Mouse (Mus musculus) neural tube, embryonic 14.5 days (tissue): ENCODE measurements around the gene Fnip1. TPM values are rescaled to one million over a fixed set of nuclear protein-coding genes. Genes with fewer than 3 reads are reported as not detected.
"Not testable (repeated sequence)": the region's sequence is repeated elsewhere in the genome, so short reads cannot be mapped to it uniquely, and the experiment has no call there.

Experiments used
- ATAC-seq: fragments of 200-750 bp; cut with Nextera tagmentation; 2 replicates; pipeline ENCODE4 v1.8.0; 2017; ENCODE audit warnings: low read depth, mild to moderate bottlenecking, moderate TSS enrichment, moderate library complexity
- H3K27ac ChIP-seq: fragments of 300-500 bp; sonication (generic); 2 replicates; pipeline ENCODE4 v1.5.1; 2014; ENCODE audit warnings: low read depth, mild to moderate bottlenecking, control low read depth, low read length, moderate library complexity, mixed read lengths
- H3K27me3 ChIP-seq: fragments of 300-500 bp; sonication (generic); 2 replicates; pipeline ENCODE4 v1.6.1; 2014; ENCODE audit warnings: low read length; ENCODE audit not compliant: control insufficient read depth, insufficient read depth
- H3K36me3 ChIP-seq: fragments of 300-500 bp; sonication (generic); 2 replicates; pipeline ENCODE4 v1.6.1; 2014; ENCODE audit warnings: low read length, mixed read lengths; ENCODE audit not compliant: control insufficient read depth, insufficient read depth
- H3K4me1 ChIP-seq: fragments of 300-500 bp; sonication (generic); 2 replicates; pipeline ENCODE4 v1.6.1; 2014; ENCODE audit warnings: low read length; ENCODE audit not compliant: control insufficient read depth, insufficient read depth
- H3K4me2 ChIP-seq: fragments of 300-500 bp; sonication (generic); 2 replicates; pipeline ENCODE4 v1.6.1; 2014; ENCODE audit warnings: mild to moderate bottlenecking, low read depth, low read length, control low read depth
- H3K4me3 ChIP-seq: fragments of 300-500 bp; sonication (generic); 2 replicates; pipeline ENCODE4 v1.5.1; 2014; ENCODE audit warnings: low read depth, low read length, control low read depth, mixed read lengths
- H3K9ac ChIP-seq: fragments of 300-500 bp; sonication (generic); replicated peaks from 2 replicates; pipeline ENCODE4 v1.6.1; 2014; ENCODE audit warnings: low read depth, mild to moderate bottlenecking, control low read depth, low read length, mixed read lengths
- H3K9me3 ChIP-seq: fragments of 300-500 bp; sonication (generic); 2 replicates; pipeline ENCODE4 v1.6.1; 2016; ENCODE audit warnings: low read length; ENCODE audit not compliant: control insufficient read depth
- WGBS: fragments of 180-500 bp; shearing (Covaris S2); extraction: QIAGEN DNeasy Blood & Tissue Kit; methylation state at CpG from one replicate; pipeline ENCODE4 v1.1.7; 2014; 5-methylcytosine and 5-hydroxymethylcytosine counted together
- polyA plus RNA-seq: library from polyadenylated mRNA; unstranded; fragments of >200 nt; fragmentation: Nextera tagmentation; extraction: Ambion mirVana; gene quantifications from 2 replicates; pipeline ENCODE4 v1.2.1, GENCODE M21; 2014

Gene Fnip1
- polyA plus RNA-seq, 1 experiment from 2014 or later, result 15.2 TPM

DNA sequence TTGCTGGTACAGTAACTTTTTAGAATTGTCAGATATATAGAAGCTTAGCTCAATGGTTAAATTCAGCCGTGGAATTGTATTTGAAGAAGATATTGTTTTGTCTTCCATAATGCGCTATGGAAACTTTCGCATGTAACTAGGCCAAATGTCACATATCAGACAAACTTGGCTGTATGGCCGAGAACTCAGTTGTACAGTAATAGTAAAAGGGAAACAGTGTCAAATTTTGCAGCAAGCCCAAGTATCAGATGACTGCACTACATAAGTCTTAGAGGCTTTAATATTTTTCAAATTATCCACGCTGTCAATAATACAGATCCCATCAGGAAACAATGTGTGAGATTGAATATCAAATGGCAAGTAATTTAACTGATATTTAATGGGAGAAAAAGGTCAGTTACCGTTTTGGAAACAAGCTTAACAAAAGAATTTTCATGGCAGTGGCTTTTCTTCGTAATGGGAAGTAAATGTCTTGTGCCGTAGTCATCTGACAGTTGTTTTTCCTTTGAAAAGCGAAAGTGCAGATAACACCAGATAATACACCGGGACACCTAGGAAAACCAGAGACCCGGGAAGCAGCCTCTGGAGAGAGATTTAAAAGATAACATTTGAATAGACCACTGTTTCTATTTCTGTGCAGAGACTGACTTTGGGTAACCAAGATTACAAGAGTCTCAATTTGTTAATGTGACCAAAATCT, 1.1 kb downstream of the Fnip1 start:
- H3K4me3 ChIP-seq, result peak overlapping the region; percentile 74
- peak overlapping the region; percentile 76 for H3K4me2 ChIP-seq
- 50% methylated on average over 11 of the region's 11 CpGs for WGBS
- no peak overlapping the region for H3K27ac ChIP-seq
- ATAC-seq, result no peak
- no peaks in the 10 kb centered on the region for H3K36me3 ChIP-seq
- H3K4me1 ChIP-seq, result peaks cover 15% of the 10 kb centered on the region
- H3K9me3 ChIP-seq, result no peaks in the 10 kb centered on the region
- H3K9ac ChIP-seq, result peak overlapping the region; percentile 72; the same call in 1 of the 2 replicates
- no peaks in the 10 kb centered on the region for H3K27me3 ChIP-seq

DNA sequence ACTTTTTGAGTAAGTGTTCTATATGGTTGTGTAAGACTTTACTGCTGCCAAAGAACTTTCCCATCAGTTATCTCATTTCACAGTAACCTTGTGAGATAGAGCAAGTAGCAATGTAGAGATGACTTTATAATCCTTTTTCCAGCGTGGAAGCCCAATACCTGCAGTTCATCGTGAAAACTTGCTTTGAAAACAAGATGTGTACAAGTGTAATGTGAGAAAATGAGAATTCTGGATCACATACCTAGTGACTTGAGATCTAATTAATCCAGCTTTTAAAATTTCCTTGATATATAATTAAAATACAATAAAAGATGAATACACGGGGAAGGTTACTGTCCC, 1.7 kb downstream of the Fnip1 start:
- H3K4me2 ChIP-seq, result peak overlapping the region; percentile 76
- H3K27me3 ChIP-seq, result no peaks in the 10 kb centered on the region
- no peak overlapping the region for H3K27ac ChIP-seq
- H3K4me3 ChIP-seq, result peak overlapping the region; percentile 74; the same call in 1 of the 2 replicates
- H3K9ac ChIP-seq, result no peak overlapping the region; the same call in 1 of the 2 replicates
- peaks cover 15% of the 10 kb centered on the region for H3K4me1 ChIP-seq
- no peaks in the 10 kb centered on the region for H3K9me3 ChIP-seq
- 64% methylated on average over 3 of the region's 3 CpGs for WGBS
- H3K36me3 ChIP-seq, result no peaks in the 10 kb centered on the region
- ATAC-seq, result no peak

DNA sequence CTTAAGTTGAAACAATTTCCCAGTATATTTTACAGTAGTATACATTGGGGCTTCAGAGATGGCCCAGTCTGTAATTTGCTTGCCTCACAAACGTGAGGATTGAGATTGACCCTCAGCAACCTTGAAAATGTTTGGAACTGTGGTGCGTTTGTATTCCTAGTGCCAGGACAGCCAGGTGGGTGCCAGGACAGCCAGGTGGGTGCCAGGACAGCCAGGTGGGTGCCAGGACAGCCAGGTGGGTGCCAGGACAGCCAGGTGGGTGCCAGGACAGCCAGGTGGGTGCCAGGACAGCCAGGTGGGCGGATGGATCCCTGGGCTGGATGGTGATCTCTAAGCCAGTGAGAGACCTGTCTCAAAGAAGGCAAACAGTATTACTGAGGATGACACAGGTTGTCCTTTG, 12.8 kb downstream of the Fnip1 start:
- H3K27me3 ChIP-seq, H3K4me1 ChIP-seq, H3K27ac ChIP-seq, H3K9me3 ChIP-seq, H3K36me3 ChIP-seq, H3K4me2 ChIP-seq, H3K9ac ChIP-seq, ATAC-seq, H3K4me3 ChIP-seq: not testable (repeated sequence)
- 86% methylated on average over 3 of the region's 3 CpGs for WGBS

DNA sequence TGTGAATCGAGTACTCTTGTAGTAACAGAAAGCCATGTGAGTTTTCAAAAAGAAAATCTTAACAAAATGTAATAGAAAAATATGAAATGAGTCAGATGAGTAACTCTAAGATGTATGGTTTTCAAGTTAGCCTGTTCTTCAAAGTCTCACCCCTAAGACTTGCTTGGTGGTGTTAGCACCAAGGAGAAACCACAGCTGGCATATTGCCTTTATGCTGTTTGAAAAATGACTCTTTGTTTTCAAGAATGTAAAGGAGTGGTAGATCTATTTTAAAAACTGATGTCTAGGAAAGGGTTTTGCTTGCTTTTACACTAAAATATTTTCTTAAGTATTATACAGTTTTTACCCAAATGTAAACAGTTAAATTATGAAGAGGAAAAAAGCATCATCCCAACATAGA, 16.5 kb downstream of the Fnip1 start:
- ATAC-seq, result no peak
- Histone ChIP-seq H3K9ac (no peak overlapping the region), H3K9me3 (no peaks in the 10 kb centered on the region), H3K4me3 (no peak overlapping the region), H3K36me3 (no peaks in the 10 kb centered on the region), H3K4me1 (no peaks in the 10 kb centered on the region), H3K27ac (no peak overlapping the region), H3K27me3 (no peaks in the 10 kb centered on the region), H3K4me2 (no peak overlapping the region)
- WGBS, result 90% methylated on average over 1 of the region's 1 CpGs

DNA sequence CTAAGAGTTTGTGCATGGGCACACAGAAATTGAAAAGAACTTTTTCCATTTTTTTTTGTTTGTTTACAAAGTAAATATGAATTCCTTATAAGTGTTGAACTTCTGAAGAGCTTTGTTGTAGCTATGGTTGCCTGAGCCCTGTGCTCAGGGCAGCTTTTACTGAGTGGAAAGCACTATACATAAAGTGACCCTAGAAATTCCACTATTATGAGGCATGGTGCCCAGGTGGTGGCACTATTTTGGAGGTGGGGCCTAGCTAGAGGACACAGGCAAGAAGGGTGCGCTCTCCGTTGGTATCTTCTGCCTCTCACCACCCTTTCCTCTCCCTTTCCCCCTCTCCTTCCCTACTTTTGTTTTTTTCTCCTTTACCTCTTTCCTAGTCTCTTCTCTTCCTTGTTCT, 18.9 kb downstream of the Fnip1 start:
- no peaks in the 10 kb centered on the region for H3K4me1 ChIP-seq
- no peaks in the 10 kb centered on the region for H3K27me3 ChIP-seq
- no peaks in the 10 kb centered on the region for H3K36me3 ChIP-seq
- H3K9me3 ChIP-seq, result no peaks in the 10 kb centered on the region
- no peak overlapping the region for H3K9ac ChIP-seq
- no peak overlapping the region for H3K4me2 ChIP-seq
- WGBS, result 78% methylated on average over 2 of the region's 2 CpGs
- no peak overlapping the region for H3K27ac ChIP-seq
- ATAC-seq, result no peak
- H3K4me3 ChIP-seq, result no peak overlapping the region

DNA sequence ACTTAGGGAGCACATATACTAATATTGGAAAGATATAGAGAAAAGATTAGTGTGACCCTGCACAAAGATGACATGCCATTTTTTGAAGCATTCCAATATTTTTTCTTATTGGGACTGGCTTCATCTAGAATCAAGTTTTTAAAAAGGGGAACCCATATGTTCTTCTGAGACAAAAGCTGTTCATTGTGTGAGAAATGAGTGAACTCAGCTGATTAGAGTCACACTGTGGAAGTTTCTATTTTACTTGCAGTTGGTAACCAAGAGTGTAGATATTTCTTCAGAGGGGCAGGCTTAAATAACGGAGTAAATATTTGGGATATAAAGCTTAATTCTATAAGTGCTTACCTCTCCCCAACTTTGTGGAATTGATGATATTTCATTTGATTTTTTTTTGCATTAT, 20.2 kb downstream of the Fnip1 start:
- H3K4me3 ChIP-seq, result no peak overlapping the region
- no peaks in the 10 kb centered on the region for H3K27me3 ChIP-seq
- no peaks in the 10 kb centered on the region for H3K9me3 ChIP-seq
- H3K27ac ChIP-seq, result no peak overlapping the region
- WGBS, result 95% methylated on average over 1 of the region's 1 CpGs
- no peaks in the 10 kb centered on the region for H3K36me3 ChIP-seq
- no peak overlapping the region for H3K9ac ChIP-seq
- no peaks in the 10 kb centered on the region for H3K4me1 ChIP-seq
- H3K4me2 ChIP-seq, result no peak overlapping the region
- ATAC-seq, result no peak

DNA sequence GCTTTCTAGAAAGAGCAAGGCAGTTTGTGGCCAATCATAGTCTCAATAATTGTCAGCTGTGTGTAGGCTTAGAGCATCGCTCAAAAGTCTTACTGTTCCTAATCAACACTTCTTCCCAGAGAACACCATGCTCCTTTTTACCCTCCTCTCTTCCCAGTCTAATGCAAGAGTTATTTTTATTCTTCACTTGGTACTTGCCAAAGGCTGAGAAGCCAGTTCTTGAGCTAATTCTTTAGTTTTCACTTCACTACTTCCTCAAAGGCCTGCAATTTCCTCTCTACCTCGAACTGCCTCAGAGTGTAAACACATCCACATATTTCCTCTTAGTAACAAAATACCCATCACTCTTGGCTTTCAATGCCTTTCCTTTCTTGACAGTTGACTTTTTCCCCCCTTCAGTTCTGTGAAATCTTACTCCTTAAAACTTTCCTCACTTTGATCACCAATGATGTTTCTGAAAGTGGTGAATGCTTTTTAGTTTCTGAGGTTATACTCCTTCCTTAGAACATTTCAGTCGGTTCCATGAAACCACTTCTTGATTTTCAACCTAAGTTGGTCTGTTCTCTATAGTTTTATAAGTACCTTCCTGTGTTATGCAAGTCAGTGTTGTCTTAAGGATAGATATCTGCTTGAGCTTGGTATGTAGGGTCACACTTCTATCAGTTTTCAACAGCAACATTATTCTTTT, 26.7 kb downstream of the Fnip1 start:
- Histone ChIP-seq H3K27me3 (no peaks in the 10 kb centered on the region), H3K4me1 (no peaks in the 10 kb centered on the region), H3K27ac (no peak overlapping the region), H3K9ac (no peak overlapping the region), H3K4me3 (no peak overlapping the region), H3K36me3 (no peaks in the 10 kb centered on the region), H3K4me2 (no peak overlapping the region), H3K9me3 (no peaks in the 10 kb centered on the region)
- ATAC-seq, result no peak
- 77% methylated on average over 3 of the region's 3 CpGs for WGBS

DNA sequence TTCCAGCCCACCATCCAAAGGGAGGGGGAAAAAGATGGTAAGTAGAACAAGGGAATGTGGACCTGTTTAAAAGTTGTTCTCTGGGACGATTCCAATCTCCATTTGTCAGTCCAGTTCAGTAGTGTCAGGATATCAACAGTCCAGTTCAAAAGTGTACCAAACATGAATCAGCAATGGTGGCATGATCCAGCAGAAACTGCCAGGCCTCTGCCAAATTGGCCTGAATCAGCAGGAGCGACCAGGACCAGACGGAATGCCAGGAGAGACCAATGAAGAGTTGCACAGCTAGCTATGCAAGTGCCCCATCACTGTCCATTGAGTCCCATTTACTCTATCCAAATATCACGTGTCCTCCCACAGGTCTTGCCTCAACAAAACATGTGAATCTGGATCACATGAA, 34.2 kb downstream of the Fnip1 start:
- Histone ChIP-seq H3K9ac (no peak overlapping the region), H3K27me3 (no peaks in the 10 kb centered on the region), H3K27ac (no peak overlapping the region), H3K36me3 (no peaks in the 10 kb centered on the region), H3K9me3 (no peaks in the 10 kb centered on the region), H3K4me3 (no peak overlapping the region), H3K4me2 (no peak overlapping the region), H3K4me1 (no peaks in the 10 kb centered on the region)
- no peak for ATAC-seq
- WGBS, result 98% methylated on average over 4 of the region's 4 CpGs

DNA sequence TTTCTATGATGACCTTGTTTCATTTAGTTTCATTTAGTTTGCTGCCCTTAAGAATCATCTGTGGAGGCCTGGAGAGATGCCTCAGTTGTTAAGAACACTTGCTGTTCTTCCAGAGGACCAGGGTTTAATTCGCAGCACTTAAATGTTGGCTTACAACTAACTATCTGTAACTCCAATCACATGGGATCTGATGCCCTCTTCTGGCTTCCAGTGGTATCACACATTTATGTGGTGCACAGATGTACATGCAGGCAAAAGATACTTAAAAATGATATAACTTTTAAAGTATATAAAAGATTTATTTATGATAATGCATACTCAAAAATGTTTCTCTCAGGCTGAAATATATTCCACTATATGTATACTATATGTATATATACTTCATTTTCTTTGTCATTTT, 40.4 kb downstream of the Fnip1 start:
- no peak for ATAC-seq
- WGBS, result 79% methylated on average over 1 of the region's 1 CpGs
- H3K9me3 ChIP-seq, result no peaks in the 10 kb centered on the region

More for the DNA sequence above, 40.4 kb downstream of the Fnip1 start:
- H3K36me3 ChIP-seq, result no peaks in the 10 kb centered on the region; the same call in 1 of the 2 replicates
- H3K9ac ChIP-seq, result no peak overlapping the region
- no peak overlapping the region for H3K4me3 ChIP-seq
- no peaks in the 10 kb centered on the region for H3K27me3 ChIP-seq
- H3K27ac ChIP-seq, result no peak overlapping the region
- H3K4me2 ChIP-seq, result no peak overlapping the region
- H3K4me1 ChIP-seq, result no peaks in the 10 kb centered on the region
